Mouse (Mus musculus) layer of hippocampus, adult 2 months (tissue): ENCODE measurements around the gene Pdgfd. TPM values are rescaled to one million over a fixed set of nuclear protein-coding genes. Genes with fewer than 3 reads are reported as not detected.

Experiments used
- DNase-seq, 2 experiments: peaks; one replicate each; pipeline ENCODE4 v3.0.0; 2022; ENCODE audit warnings: low spot score in 2 of 2
- H3K27ac ChIP-seq: fragments of 200-600 bp; 2 replicates; pipeline ENCODE4 v1.8.1; 2022
- H3K4me3 ChIP-seq: fragments of 200-600 bp; 2 replicates; pipeline ENCODE4 v1.8.1; 2022; ENCODE audit warnings: mild to moderate bottlenecking
- CTCF ChIP-seq: fragments of 200-600 bp; conservative IDR thresholded peaks from 2 replicates; pipeline ENCODE4 v1.8.1; 2022; ENCODE audit warnings: antibody characterized with exemption, mild to moderate bottlenecking, moderate library complexity
- total RNA-seq, 2 experiments: library from RNA; stranded (reverse); gene quantifications; 2 replicates each; pipeline ENCODE4 v1.2.3; 2021

The Pdgfd gene
- total RNA-seq, 2 experiments from 2014 or later, result 4.0 to 4.1 TPM

DNA sequence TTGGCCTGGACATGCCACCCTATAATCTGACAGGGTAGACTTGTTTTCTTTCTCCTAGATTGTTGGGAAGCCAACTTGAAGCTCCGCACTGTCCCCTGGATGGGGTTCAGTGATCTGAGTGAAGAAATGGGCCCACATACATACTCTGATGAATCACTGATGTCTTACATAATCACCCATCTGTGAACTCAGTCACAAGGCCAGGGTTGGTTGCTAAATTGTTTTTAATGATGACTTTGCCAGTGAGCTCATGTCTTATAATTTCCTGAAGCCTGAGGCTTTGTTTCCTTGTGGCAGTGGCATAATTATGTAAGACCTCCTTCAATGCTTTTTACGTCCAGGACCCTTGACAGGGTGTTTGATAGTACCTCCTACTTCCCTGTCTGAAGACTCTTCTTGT, 96.4 kb downstream of the Pdgfd start:
- DNase-seq, result no peak
- Histone ChIP-seq H3K27ac (no peak overlapping the region), H3K4me3 (no peak overlapping the region)
- TF ChIP-seq CTCF, result no peak

DNA sequence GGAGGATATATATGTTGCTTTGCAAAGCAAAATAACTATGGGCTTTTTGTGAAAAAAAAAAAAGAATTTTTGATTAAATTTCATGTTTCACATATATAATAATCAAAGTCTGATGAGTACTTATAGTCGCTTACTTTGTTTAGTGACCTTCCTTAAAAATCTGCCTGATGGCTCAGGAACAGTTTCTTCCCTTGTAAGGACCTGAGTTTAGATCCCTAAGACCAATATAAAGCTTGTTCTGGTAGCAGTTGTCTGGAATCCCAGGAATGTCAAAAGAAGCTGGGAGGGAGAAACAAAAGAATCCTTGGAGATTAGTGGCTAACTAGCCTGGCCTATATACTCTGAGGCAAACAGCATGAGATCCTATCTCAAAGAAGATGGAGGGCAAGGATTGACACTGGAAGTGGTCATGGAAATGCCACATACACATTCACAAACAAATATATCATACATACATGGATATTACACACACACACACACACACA, 101.5 kb downstream of the Pdgfd start, which contains the start of gene Ddi1:
Gene Ddi1, minus strand, starts transcription at position 51 of the 485 bp plus-strand sequence.
- H3K4me3 ChIP-seq, result no peak within 1 kb of the TSS
- no peak within 1 kb of the TSS for H3K27ac ChIP-seq
- DNase-seq, result no peak
- TF ChIP-seq CTCF, result no peak

DNA sequence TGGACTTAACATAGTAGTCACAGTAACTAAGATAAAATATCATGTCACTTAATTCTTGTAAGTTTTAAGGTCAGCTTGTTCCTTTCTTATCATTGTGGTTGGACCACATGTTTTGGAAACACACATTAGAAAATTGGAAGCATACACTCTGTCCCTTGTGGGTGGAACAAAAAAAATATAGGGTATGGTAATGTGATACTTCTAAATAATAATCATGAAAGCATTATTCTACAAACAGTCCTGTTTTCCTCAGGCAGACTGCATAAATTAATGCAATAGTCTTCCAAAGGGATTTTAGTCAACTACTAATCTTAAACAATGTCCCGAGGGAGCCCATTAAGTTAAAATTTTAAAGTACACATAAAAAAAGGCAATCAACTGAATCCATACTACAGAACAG, 108.0 kb downstream of the Pdgfd start:
- TF ChIP-seq CTCF, result no peak
- DNase-seq, result no peak
- Histone ChIP-seq H3K27ac (no peak overlapping the region), H3K4me3 (no peak overlapping the region)

DNA sequence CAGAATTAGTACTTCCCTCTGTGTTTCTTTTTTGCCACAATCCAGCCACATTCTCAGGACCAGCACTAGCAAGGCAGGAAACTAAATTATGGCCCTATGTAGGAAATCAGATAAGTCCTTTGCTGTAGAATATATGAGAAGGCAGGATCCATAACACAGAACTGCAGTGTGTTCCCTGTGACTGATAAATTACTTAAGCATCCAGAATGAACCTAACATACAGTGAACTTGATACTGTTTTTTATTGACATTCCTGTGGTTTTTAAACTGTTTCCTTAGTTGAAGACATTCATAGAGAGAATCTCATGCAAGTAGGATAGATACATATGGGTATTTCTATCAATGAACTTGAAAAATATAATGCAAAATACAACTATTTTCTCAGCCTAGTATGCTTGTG, 109.1 kb downstream of the Pdgfd start:
- Histone ChIP-seq H3K4me3 (no peak overlapping the region), H3K27ac (no peak overlapping the region)
- no peak for TF ChIP-seq CTCF
- no peak for DNase-seq

DNA sequence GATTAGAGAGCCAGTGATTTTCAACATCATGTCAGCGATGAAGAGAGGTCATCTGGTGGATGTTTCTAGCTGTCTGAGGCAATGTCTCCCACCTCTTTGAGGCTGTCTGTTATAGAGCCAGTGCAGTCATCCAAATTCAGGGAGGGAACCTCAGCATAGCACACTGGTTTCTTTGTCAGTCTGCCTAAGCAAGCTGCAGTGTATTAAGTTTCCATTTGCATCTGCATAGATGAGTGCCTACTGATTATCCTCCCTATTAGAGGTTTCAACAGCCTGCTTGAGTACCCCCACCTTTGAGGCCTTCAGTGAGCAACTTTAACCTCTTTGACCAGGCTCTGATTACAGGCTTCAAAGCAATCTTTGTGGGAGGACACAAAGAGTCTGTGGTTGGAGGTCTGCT, 118.4 kb downstream of the Pdgfd start:
- no peak overlapping the region for H3K4me3 ChIP-seq
- TF ChIP-seq CTCF, result no peak
- DNase-seq, result no peak
- H3K27ac ChIP-seq, result no peak overlapping the region

DNA sequence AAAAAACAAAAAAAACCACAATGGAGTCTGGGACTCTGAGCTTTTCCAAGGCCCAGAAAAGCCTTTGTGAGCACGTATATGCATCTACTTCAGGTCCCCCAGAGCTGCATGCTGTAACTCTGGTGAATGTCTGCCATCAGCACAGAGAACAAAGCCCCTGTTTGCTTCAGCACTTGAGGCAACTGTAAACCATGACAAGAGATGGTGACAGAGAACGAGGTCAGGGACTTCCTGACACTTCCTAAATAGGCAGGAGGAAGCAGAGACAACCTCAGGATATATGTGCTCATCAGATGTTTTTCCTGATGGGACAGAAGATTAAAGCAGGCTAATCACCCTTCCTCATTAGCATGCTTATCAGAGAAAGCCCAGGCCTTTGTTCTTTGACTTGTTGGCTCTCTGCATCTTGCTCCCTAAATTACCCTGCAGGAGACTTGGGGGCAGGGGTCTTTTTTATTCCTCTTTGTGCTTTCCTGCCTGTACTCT, 120.9 kb downstream of the Pdgfd start:
- no peak for TF ChIP-seq CTCF
- H3K4me3 ChIP-seq, result no peak overlapping the region
- H3K27ac ChIP-seq, result no peak overlapping the region
- no peak for DNase-seq

DNA sequence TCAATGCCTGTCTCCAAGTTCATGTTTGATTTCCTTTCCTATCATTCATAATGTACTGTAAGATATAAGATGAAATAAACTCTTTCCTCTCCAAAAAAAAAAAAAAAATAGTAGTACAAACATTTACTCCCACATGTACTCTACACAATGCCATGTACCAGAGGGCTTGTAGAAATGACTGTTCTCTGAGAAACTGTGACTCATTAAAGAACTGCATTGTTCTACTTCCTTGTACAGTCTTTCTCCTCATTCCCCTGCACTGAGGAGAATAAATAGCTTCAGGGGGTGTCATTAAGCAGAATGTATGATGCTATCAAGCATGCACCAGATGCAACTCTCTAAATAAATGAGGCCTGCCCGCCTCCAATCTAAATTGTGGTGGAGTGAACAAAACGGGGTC, 130.2 kb downstream of the Pdgfd start:
- Histone ChIP-seq H3K27ac (no peak overlapping the region), H3K4me3 (no peak overlapping the region)
- no peak for TF ChIP-seq CTCF
- no peak for DNase-seq

DNA sequence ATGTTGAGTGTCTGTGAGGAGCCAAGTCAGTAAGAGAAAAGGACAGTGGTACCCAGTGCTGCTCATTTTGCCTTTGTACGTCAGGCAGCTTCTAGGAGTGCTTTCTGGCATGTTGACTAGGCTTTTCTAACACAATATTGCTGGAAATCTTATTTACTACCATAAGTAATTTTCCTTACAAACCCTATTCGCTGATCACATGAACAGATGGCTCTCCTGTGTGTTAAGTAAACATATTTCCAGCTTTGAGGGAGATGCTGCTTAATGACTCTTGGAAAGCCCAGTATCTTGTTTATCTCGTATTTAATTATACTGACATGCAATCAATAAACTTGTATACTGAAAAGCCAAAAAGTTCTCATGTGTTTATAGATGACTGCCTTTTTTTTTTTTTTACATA, 133.7 kb downstream of the Pdgfd start:
- Histone ChIP-seq H3K4me3 (no peak overlapping the region), H3K27ac (no peak overlapping the region)
- TF ChIP-seq CTCF, result no peak
- DNase-seq, result no peak

DNA sequence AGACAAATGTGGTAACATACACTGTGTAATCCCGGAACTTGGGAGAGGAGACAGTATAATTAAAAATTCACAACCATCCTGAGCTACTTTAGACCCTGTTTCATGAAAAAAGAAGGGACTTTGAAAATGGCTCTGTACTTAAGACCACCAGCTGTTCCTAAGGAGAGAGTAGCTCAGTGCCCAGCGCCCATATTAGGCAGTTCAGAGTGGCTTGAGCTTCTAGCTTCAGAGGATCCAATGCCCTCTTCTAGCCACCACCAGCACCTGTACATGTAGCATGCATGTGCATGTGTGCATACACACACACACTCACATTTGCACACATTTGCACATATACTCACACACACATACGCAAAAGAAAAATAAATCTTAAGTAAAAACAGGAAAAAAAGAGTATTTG, 136.2 kb downstream of the Pdgfd start:
- H3K4me3 ChIP-seq, result no peak overlapping the region
- no peak for TF ChIP-seq CTCF
- H3K27ac ChIP-seq, result no peak overlapping the region
- DNase-seq, result no peak

DNA sequence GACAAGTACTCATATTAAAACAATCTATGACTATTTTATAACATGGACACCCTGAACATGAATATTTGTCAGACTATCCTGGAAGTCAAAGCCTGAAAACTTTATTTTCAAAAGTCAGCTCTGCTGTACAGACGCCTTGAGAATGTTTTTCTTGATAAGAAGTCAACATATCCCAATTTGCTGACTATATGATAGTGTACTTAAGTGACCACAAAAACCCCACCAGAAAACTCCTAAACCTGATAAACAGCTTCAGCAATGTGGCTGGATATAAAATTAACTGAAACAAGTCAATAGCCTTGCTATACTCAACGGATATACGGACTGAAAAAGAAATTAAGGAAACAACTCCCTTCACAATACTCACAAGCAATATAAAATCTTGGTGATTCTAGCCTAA, 137.5 kb downstream of the Pdgfd start:
- no peak overlapping the region for H3K27ac ChIP-seq
- no peak overlapping the region for H3K4me3 ChIP-seq
- no peak for TF ChIP-seq CTCF
- DNase-seq, result no peak

DNA sequence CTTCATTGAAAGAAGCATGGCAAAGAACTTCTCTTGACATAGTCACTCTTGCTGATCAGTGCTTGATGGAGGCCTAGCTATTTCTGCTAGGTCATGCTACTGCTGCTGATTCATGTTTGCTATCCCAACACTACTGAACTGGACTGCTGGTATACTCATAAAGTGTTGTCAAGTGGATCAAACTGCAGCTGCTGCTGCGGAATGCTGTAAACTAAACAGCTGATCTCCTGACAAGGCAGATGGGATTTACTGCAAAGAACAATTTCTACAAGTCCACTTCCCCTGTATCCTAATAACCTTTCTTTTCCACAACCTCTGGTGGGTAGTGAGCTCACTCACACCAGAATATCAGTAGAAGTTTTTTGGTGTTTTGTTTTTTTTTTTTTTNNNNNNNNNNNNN, 148.7 kb downstream of the Pdgfd start:
- H3K27ac ChIP-seq, result no peak overlapping the region
- no peak for TF ChIP-seq CTCF
- DNase-seq, result no peak

DNA sequence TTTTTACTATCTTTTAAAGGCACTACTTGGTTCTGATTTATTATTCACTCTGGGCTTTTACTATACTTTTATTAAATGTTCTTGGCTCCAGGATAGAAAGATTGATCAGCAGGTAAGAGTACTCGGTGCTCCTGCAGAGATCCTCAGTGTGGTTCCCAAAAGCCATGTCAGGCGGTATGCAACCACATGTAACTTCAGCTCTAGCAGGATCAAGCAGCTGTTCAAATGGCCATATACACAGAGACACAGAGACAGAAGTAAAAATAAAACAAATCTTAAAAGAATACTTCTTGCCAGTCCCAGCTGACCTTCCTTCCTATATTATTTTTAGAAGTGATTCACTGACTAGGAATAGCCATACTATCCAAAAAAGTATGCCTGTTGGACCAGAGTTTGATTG, 157.0 kb downstream of the Pdgfd start:
- no peak overlapping the region for H3K4me3 ChIP-seq
- TF ChIP-seq CTCF, result no peak
- DNase-seq, result no peak
- no peak overlapping the region for H3K27ac ChIP-seq

More for the DNA sequence above, 148.7 kb downstream of the Pdgfd start:
- no peak overlapping the region for H3K4me3 ChIP-seq

DNA sequence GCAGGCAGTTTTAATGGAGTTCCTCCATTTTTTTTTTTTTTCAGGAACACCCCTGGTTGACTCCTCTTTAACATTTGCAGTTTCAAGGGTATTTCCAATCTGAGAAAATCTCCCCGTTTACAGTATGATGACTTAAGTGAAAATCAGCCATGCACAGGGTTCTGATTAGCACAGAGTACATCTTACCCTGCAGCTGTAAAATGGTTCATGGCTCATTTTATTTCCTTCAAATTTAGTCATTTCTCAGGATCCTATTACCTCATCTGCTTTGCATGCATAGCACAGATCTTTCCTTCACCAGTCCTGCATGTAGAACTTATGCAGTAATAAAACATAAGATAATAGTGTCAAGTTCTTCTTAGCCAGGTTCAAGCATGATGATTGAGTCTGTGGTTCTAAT, 165.1 kb downstream of the Pdgfd start:
- TF ChIP-seq CTCF, result no peak

DNA sequence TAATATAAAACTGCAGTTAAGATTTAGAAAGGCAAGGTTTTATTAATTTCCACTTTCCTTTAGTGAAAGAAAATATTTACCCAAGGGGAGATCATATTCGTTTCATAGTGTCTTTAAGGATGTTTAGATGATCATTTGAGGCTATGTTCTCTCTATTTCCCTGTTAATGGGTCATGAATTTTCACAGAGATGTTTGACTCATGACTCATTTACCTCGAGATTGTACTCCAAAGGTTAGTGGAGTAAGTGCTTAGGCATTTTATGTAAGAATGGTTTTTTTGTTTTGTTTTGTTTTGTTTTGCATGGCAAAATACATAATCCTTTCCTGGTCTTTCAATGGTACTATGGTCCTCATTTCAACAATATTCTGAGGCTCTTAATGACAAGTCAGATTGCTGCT, 167.9 kb downstream of the Pdgfd start:
- no peak for DNase-seq
- Histone ChIP-seq H3K27ac (no peak overlapping the region), H3K4me3 (no peak overlapping the region)
- TF ChIP-seq CTCF, result no peak

More for the DNA sequence above, 165.1 kb downstream of the Pdgfd start:
- no peak overlapping the region for H3K4me3 ChIP-seq
- DNase-seq, result no peak
- no peak overlapping the region for H3K27ac ChIP-seq

DNA sequence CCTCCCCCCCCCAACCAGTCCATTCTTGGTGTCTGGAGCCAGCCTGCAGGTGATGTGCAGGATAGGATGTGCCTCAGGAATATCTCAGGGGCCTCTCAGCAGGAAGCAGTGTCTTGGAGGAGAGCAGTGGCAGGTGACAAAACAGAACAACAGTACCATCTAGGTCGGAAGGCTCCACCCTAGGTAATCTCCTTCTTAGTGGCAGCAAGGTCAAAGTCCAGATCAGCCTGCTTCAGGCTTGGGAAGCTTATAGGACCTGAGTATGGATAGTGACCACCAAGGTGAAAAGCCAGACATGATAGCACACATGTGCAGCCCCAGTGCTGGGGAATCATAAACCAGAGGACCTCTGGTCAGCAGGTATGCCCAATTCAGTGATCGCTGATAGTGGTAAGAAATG, 169.5 kb downstream of the Pdgfd start:
- no peak for DNase-seq
- Histone ChIP-seq H3K27ac (no peak overlapping the region), H3K4me3 (no peak overlapping the region)
- no peak for TF ChIP-seq CTCF
